Mouse (Mus musculus) testis, postnatal 14 days (tissue): Measurements from ENCODE around the gene Aff3.

Source experiments
- DNase-seq: peaks from one replicate; pipeline ENCODE4 v3.0.0; 2021; ENCODE audit warnings: low spot score

Gene Aff3

DNA sequence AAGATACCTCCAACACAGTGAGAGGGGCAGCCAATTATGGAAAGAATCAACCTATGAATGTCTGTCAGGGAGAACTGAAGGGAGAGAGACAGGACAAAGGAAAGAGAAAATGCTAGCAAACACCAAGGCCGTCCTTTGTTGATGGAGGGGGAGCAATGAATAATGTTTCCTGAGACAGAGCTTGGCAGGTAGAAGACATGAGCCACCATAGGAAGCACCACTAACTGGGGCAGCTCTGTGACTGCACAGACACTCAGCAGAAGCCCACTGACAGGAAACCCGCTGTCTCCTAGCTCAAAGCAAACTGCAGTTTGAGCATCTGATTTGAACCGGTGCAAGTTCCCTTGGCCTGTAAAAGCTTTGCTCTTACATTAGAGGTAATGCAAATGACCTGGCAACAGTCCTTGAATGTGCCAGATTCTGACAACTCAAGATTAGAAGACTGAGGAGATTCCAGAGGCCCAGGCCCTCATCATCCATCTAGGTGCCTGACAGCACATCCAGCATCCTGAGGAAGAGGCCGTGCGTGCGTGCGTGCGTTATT lies 176.0 kb downstream of the Aff3 start:
- DNase-seq, result no peak

DNA sequence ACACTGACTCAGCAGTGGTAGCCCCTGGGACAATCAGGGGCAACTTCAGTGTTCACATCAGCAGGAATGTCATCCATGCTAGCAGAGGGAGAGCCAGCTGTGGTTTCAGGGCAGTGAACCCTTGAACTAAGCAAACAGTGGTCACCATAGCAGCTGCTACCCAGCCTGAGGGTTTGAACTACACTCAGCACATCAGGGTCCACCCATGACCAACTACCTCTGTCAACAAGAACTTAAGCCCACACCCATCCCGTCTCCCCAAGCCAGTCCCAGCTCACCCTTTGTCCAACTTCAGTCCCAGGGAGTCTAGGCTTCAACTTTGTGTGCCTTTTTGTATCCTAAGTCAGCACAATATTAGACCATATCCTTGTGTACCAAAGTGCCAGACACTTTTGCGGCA lies 176.9 kb downstream of the Aff3 start:
- no peak for DNase-seq

DNA sequence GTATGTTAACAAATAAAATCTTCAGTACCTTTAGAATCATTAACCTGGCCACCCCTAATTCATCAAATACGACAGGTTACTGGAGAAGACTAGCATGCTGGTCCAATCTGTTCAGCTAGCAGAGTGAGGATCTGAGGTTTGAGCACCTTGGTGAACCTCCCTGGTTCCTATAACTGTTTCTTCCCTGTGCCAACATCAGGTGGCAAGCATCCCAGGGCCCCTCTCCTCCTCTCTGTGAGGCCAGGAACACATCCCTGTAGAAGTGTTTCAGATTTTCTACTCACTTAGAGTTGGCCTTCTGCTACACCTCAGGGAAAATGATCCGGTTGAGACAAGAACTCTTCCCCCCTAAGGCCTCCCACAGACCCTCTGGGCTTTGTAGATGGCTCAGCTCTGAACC lies 181.6 kb downstream of the Aff3 start:
- DNase-seq, result no peak

GRCm38 (mm10) chr1:38478246-38478743 lies 186.5 kb downstream of the Aff3 start:
- peak; percentile 59 for DNase-seq

DNA sequence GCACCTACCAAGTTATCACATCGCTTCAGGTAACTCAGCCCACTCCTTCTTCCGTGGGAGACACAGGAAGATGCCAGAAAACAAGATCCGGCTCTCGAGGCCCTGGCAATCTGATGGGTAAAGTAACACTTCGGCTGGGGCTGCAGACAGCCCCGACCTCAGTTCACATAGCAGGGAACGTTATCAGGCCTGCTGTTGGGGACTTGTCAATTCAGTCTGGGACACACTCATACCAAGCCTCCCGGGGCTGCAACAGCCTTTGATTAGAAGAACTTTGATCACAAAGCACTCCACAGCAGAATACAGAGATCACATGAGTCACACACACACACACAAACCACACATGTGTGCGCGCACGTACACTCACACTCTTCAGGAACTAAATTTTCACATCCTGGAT lies 193.9 kb downstream of the Aff3 start:
- no peak for DNase-seq

GRCm38 (mm10) chr1:38470166-38470565 lies 194.6 kb downstream of the Aff3 start:
- DNase-seq, result no peak

DNA sequence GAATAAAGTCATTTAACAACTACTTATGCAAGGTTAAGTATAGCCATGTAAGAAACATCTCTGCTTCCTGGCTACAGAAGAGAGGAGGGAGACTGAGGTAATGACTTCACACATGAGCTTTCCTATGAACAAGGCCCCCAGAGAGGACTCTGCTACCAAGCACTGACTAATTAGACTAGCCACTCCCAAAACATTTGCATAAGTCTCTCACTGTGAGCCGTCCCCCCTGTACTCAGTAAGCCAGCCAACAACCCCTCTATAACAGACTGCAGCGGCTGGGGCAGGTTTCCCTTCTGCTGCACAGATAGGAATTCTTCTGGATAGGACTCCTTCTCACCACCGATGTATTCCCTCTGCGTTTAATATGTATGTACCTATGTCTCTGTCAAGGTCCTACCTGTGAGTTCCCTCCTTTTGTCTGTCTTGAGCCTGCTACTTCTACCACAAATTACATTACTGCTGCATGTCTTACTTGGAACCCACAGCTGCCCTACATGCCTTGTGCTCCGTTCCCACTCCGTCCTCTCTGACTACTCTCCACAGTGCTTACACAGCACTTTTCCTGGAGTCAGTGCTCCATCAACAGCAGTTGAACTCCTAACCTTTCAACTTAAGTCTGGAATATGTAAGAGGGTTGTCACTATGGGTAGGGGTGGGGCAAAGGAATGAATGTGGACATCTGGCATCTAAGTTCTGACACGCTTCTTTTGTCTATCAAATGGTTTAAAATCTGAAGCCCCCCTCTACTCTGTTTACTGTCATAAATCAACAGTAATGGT lies 197.3 kb downstream of the Aff3 start:
- no peak for DNase-seq

GRCm38 (mm10) chr1:38456719-38457269 lies 208.0 kb downstream of the Aff3 start:
- no peak for DNase-seq

- DNase-seq, result no peak
These were observed 209.8 kb downstream of the Aff3 start for GRCm38 (mm10) chr1:38454921-38455320.

- DNase-seq, result no peak
These were observed 213.4 kb downstream of the Aff3 start for GRCm38 (mm10) chr1:38451367-38451766.

GRCm38 (mm10) chr1:38450677-38451076 lies 214.1 kb downstream of the Aff3 start:
- DNase-seq, result no peak

DNA sequence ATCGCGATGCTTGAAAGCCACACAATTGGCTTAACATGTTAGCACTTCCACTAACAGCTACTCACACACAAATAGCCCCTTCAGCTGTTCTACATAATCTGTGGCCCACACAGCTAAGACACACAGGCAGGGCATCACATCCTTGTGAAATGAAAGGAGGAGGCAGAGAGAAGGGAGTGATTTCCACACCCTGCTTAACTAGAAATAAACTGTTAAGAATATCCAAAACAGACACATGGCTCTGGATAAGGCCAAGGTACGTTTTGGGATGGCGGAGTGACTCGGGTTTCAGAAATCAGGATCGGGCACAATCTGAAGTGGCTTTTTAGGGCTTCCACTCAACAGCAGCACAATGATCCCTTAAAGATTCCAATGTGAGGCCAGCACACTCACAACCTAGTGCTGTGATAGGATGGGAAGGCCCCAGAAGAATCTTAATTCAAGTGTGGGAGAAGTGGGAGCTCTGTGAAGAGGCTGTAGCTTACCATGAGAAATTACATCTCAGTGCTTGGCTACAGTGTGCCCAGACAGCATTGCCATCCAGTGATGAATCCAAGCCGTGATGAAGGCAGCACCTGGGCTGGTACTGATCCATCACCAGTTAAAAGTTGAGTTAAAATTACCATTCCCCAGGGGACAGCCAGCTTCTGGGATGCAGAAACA lies 214.8 kb downstream of the Aff3 start:
- no peak for DNase-seq

DNA sequence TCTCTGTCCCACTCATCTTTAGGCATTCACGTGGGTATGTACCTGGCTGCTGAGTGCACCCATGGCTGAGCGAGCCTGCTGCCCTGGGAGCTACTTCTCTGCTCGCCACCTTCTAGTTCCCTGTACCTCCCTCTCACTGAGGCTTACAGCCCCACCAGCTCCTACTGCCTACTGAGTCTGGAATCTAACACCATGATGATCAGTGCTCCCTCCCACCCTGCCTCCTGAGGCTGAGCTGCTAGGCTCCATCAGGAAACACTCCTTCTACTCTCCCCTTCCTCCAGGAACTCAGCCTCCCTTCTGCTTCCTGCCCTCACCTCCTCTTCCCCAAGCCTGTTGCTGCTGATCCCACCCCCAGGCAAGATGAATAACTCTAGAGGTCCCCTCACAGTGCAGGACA lies 215.9 kb downstream of the Aff3 start:
- no peak for DNase-seq

- DNase-seq, result no peak
These were observed 217.2 kb downstream of the Aff3 start for GRCm38 (mm10) chr1:38447581-38447980.

DNA sequence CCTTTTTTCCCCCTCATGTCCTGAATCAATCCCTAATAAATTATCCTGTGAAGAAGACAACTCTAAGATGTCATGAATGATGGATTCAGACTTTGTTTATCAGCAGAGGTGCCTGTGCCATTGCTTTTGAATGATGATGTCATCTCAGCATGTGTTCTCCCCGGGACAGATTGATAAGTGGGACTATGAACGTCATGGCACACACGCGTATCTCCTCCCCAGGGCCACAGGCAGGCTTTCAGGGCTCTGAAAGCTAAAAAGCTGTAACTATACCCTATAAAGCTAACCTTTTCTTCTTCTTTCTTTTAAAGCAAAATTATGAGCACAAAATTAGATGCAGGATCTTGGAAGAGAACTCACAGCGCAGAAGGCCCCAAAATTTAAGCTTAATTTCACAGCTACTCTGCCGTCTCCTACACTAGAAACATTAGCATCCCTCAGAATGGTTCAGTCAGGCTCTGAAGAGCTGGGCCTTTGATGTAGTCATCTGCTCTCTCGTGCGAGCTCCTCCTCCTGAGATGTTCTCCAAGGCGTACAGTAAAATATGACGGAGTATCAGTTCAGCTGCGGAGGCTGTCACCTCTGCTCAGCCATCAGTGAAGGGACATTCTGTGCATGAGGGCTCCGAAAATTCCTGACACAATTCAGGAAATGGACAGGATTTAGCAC lies 218.5 kb downstream of the Aff3 start:
- DNase-seq, result no peak

- DNase-seq, result peak; percentile 52
These were observed 221.9 kb downstream of the Aff3 start for GRCm38 (mm10) chr1:38442887-38443286.

DNA sequence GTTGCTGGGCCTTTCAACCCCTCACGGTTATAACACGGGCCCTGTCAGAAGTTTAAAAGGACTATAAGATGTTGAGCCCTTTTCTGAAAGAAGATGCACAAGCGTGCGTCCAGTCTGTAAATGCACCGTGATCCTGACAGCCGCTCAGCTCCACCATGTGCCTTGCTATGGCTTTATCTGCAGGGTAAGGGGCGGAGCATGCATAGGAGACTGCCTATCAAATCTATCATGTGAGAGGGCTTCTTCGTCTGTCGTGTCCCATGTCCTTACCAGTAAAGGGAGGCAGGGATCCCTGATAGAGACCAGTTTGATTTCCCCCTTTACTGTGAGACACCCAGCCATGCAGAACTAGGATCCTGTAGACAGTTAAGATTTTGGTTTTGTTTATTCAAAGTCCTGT lies 222.3 kb downstream of the Aff3 start:
- no peak for DNase-seq

GRCm38 (mm10) chr1:38441800-38442199 lies 223.0 kb downstream of the Aff3 start:
- no peak for DNase-seq

DNA sequence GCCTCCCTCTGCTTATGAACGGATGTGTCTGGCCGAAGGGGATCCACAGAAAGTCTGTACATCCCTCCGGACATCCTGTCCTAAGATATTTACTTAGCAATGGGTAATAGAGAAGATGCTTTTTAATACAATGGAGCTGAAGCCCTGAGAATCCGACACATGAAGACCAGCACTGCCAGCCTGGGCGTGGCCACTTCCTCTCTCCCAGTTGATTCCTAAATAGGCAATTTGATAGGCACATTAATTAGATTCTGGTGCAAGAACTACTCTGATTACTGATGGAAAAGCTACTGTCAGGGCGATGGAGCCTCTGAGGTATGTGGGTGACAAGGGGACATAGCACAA lies 224.3 kb downstream of the Aff3 start:
- DNase-seq, result no peak

DNA sequence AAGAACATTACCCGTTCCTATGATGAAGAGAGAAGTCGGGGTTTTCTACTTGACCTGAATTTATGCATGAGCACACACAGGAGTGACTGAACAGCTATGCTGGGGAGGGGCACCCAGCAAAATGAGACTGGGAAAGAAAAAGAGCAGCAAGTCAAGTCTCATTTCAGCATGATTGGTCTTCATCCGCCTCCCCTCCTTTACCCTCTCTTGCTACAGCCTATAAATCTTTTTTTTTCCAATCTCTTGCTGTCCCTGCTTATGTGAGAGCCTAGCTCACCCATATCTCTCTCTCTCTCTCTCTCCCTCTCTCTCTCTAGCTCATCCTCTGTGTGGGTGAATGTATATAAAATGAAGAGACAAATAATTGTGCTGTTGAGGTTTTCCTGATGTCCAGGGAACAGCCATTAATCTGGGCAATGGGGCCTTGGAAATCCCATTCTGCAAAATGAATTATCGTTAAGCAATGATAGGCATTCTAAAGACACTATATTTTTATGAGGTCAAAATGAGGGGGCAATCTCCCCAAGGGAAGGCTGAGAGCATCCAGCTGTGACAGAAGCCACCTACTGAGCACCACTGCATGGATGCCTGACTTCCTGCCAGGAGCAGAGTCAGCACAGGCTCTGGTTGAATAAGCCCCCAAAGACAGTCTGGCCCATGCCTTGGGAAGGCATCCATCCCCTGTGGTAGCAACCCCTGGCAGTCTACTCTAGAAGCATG lies 224.8 kb downstream of the Aff3 start:
- no peak for DNase-seq

GRCm38 (mm10) chr1:38438447-38438846 lies 226.3 kb downstream of the Aff3 start:
- DNase-seq, result no peak

DNA sequence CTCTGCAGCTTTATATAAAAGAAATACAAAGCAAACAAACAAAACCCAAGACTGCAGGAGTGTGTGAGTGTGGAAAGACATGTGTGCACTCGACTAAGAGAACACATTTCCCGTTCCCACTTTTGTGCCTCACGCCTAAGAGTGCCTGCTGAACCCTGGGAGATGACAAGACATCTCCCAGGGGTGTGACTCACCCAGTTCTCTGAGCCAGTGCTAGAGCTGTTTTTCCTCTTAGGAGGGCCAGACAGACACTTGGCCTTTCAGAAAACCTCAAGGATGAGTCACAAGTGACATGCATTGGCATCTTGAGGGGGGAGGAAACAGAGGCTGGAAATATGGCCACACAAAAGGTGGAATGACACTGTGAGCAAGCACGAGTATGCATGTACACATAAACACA lies 227.1 kb downstream of the Aff3 start:
- DNase-seq, result no peak
